Mouse (Mus musculus) kidney, adult 2 months (tissue): ENCODE measurements around the gene Fancd2. TPM values are rescaled to one million over a fixed set of nuclear protein-coding genes. Genes with fewer than 3 reads are reported as not detected.

Source experiments
- DNase-seq: peaks from one replicate; pipeline ENCODE4 v3.0.0; 2021
- H3K27ac ChIP-seq: fragments of 200-500 bp; 2 replicates; pipeline ENCODE4 v1.5.1; 2012; ENCODE audit warnings: low read depth, low read length, control low read depth, inconsistent platforms; ENCODE audit not compliant: insufficient read depth
- H3K27me3 ChIP-seq: fragments of 200-500 bp; replicated peaks from 2 replicates; pipeline ENCODE4 v1.6.1; 2012; ENCODE audit warnings: mild to moderate bottlenecking, moderate library complexity, low read length, inconsistent platforms; ENCODE audit not compliant: control insufficient read depth, insufficient read depth
- H3K36me3 ChIP-seq: fragments of 200-500 bp; 2 replicates; pipeline ENCODE4 v1.6.1; 2012; ENCODE audit warnings: mild to moderate bottlenecking, moderate library complexity, low read length, inconsistent platforms; ENCODE audit not compliant: control insufficient read depth, insufficient read depth
- H3K4me1 ChIP-seq: fragments of 200-500 bp; 2 replicates; pipeline ENCODE4 v1.6.1; 2011; ENCODE audit warnings: low read length; ENCODE audit not compliant: control insufficient read depth, insufficient read depth
- H3K4me3 ChIP-seq: fragments of 200-500 bp; 2 replicates; pipeline ENCODE4 v1.5.1; 2011; ENCODE audit warnings: mild to moderate bottlenecking, low read depth, low read length, control low read depth; ENCODE audit not compliant: insufficient read depth
- CTCF ChIP-seq: fragments of 200-500 bp; conservative IDR thresholded peaks from 2 replicates; pipeline ENCODE4 v1.5.1; 2011; ENCODE audit warnings: low read depth, mild to moderate bottlenecking, control low read depth, low read length, moderate library complexity, mixed read lengths; ENCODE audit not compliant: insufficient read depth, insufficient read length
- POLR2A ChIP-seq: fragments of 200-500 bp; IDR thresholded peaks from one replicate; pipeline ENCODE4 v1.6.1; 2011; ENCODE audit warnings: low read depth, low read length, control low read depth
- WGBS: fragments of 180-500 bp; shearing (Covaris S2); methylation state at CpG from one replicate; pipeline ENCODE4 v1.1.7; 2018; 5-methylcytosine and 5-hydroxymethylcytosine counted together
- polyA plus RNA-seq: library from polyadenylated mRNA; depleted of rRNA; stranded (reverse); fragments of >200 nt; gene quantifications from 2 replicates; pipeline ENCODE4 v1.2.3, GENCODE M21; 2012

Fancd2 gene
- polyA plus RNA-seq, 1 experiment, result 0.44 TPM

DNA sequence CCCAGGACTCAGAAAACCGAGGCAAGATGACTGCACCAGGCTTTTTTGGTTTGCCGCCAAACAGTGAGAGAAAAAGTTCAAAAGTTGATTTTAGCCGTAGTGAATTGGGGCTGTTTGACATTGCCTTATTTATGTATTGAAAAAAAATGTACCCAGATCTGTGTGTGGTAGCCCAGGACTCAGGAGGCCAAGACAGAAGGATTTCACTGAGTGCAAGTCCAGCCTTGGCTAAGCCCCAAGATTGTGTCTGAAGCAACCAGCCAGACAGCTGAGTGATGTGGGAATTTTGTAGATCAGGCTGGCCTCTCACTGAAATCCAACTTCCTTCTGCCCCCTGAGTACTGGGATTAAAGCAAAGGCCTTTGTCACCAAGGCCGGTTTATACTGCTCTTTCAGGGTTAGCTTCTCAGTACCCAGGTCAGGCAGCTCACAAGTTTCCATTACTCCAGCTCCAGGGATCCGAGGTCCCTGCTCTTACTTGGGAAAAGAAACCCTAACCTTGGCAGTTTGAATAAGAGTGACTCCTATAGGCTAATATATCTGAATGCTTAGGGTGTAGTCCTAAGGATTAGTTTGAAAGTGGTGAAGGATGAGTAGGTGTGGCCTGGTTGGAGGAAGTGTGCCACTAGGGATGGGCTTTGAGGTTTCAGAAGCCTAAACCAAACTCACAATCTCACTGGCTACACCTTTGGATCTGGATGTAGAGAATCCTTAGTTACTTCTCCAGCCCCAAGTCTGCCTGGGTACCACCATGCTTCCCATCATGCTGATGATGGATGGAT, 93.7 kb downstream of the Fancd2 start:
- TF ChIP-seq CTCF, result no peak
- H3K36me3 ChIP-seq, result no peaks in the 10 kb centered on the region
- WGBS, result 33% methylated on average over 5 of the region's 5 CpGs
- H3K4me1 ChIP-seq, result peaks cover 3% of the 10 kb centered on the region; the same call in 1 of the 2 replicates
- no peak overlapping the region for H3K27ac ChIP-seq
- no peak overlapping the region for H3K4me3 ChIP-seq
- H3K27me3 ChIP-seq, result no peaks in the 10 kb centered on the region
- peak; percentile 34 for DNase-seq

GRCm38 (mm10) chr6:113630322-113630721, 98.8 kb downstream of the Fancd2 start:
- Histone ChIP-seq H3K27me3 (no peaks in the 10 kb centered on the region), H3K36me3 (peaks cover 3% of the 10 kb centered on the region), H3K4me3 (no peak overlapping the region), H3K4me1 (no peaks in the 10 kb centered on the region), H3K27ac (no peak overlapping the region)
- TF ChIP-seq POLR2A (no peak), CTCF (no peak)
- no peak for DNase-seq
- 82% methylated on average over 5 of the region's 5 CpGs for WGBS

- Histone ChIP-seq H3K36me3 (peaks cover 3% of the 10 kb centered on the region), H3K4me3 (no peak overlapping the region), H3K4me1 (no peaks in the 10 kb centered on the region), H3K27me3 (no peaks in the 10 kb centered on the region), H3K27ac (no peak overlapping the region)
- WGBS, result 93% methylated on average over 4 of the region's 4 CpGs
- no peak for TF ChIP-seq CTCF
- no peak for TF ChIP-seq POLR2A
- no peak for DNase-seq
Observed at GRCm38 (mm10) chr6:113632863-113633262, 101.4 kb downstream of the Fancd2 start.

DNA sequence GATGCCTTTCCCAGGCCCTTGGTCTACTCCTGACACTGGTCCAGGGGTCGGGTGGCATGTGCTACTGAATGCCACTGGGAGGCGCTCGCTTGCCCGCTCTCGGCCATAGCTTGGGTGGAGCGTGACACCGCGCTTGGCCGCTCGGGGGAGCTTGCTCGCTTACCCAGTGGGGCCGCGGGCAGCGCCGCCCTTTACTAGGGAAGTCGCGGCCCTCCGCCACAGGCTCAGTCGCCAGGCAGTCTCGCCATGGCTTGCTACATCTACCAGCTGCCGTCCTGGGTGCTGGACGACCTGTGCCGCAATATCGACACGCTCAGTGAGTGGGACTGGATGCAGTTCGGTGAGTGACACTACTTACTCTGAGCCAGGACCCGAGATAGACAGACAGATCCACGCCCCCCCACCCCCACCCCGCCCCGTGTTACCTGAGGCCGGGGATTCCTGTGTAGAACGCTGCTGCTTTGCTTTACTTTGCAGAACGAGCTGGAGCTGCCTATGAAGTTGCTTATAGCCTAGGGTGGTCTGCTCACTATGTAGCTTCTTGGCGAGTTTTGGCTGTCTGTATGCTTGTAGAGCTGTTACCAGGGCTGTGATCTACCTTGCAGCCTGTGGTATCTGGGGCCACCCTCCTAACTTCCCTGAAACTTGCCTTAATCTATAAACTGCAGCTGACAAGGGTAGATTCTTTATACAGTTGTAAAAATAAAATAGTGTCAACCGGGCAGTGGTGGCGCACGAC, 107.0 kb downstream of the Fancd2 start, which contains the start of gene Irak2:
Irak2 (plus strand) TSS at position 166 of the 739 bp plus-strand sequence.
- peak within 1 kb of the TSS; percentile 96 for H3K4me3 ChIP-seq
- H3K27ac ChIP-seq, result peak within 1 kb of the TSS; percentile 85
- DNase-seq, result peak; percentile 97
- WGBS, result 6% methylated on average over 37 of the region's 37 CpGs
- H3K4me1 ChIP-seq, result peaks cover 8% of the 10 kb centered on the region; the same call in 1 of the 2 replicates
- H3K36me3 ChIP-seq, result no peaks in the 10 kb centered on the region
- H3K27me3 ChIP-seq, result no peaks in the 10 kb centered on the region
- peak; percentile 96; the same call in 1 of the 2 replicates for TF ChIP-seq CTCF
- TF ChIP-seq POLR2A, result peak; percentile 84

DNA sequence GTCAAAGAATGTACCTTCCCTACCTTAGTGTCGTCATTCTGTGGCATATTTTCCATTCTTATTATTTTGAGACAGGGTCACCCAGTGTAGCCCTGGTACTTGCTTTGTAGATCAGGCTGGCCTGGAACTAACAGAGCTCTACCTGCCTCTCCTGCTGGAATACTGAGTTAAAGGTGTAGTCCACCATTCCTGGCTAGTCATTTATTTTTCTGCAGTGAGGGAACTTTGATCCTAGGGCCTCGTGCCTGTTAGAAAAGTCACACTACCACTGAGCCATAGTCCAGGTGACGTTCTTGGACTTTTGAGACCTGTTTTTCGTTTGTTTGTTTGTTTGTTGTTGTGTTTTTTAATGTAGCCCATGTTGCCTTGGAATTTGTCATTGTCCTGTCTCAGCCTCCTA, 107.7 kb downstream of the Fancd2 start:
- no peaks in the 10 kb centered on the region for H3K27me3 ChIP-seq
- TF ChIP-seq POLR2A, result no peak
- TF ChIP-seq CTCF, result no peak
- H3K36me3 ChIP-seq, result no peaks in the 10 kb centered on the region
- peak overlapping the region; percentile 85 for H3K27ac ChIP-seq
- 59% methylated on average over 4 of the region's 4 CpGs for WGBS
- H3K4me3 ChIP-seq, result peak overlapping the region; percentile 38
- DNase-seq, result peak; percentile 84
- peaks cover 13% of the 10 kb centered on the region for H3K4me1 ChIP-seq

GRCm38 (mm10) chr6:113642605-113643004, 111.1 kb downstream of the Fancd2 start:
- H3K4me1 ChIP-seq, result peaks cover 17% of the 10 kb centered on the region
- no peak overlapping the region for H3K27ac ChIP-seq
- WGBS, result 82% methylated on average over 8 of the region's 8 CpGs
- H3K4me3 ChIP-seq, result no peak overlapping the region
- no peaks in the 10 kb centered on the region for H3K27me3 ChIP-seq
- no peak for TF ChIP-seq POLR2A
- TF ChIP-seq CTCF, result no peak
- no peak for DNase-seq
- no peaks in the 10 kb centered on the region for H3K36me3 ChIP-seq

- no peaks in the 10 kb centered on the region for H3K36me3 ChIP-seq
- TF ChIP-seq CTCF (no peak), POLR2A (no peak)
- no peaks in the 10 kb centered on the region for H3K27me3 ChIP-seq
- H3K27ac ChIP-seq, result no peak overlapping the region; the same call in 1 of the 2 replicates
- 76% methylated on average over 4 of the region's 4 CpGs for WGBS
- peaks cover 17% of the 10 kb centered on the region for H3K4me1 ChIP-seq
- H3K4me3 ChIP-seq, result no peak overlapping the region
- DNase-seq, result no peak
Observed at GRCm38 (mm10) chr6:113643021-113643420, 111.5 kb downstream of the Fancd2 start.
